Mouse (Mus musculus): ENCODE measurements around the gene Polr3g.

DNA sequence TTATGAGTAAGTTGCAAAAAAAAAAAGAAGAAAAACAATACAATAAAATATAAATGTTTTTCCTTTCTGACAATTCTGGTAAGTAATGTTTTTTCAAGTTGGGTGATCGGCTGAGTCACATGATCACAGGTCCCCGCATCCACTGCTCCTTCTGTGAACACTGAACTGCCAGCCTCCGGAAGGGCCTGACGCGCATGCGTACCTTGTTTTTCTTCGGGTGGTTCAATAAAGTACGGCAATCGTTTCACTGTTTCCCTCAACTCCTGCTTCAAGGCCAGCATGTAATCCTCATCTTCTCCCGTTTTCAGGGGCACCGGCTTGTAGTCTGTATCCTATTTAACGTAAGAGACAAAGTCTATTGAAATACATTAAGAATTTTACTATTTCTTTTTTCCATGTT lies 16.4 kb downstream of the Polr3g start:
- no peak for TF ChIP-seq EP300 (IDR thresholded peaks at IDR 0.05)
- TF ChIP-seq CTCF (IDR thresholded peaks at IDR 0.05), result no peak

Data from lung, postnatal 0 days (tissue).